Mouse (Mus musculus): ENCODE data around the gene Vmn2r121.

- no peak for TF ChIP-seq CTCF (IDR thresholded peaks at IDR 0.05; ENCODE audit: borderline replicate concordance, extremely low read depth, insufficient read depth, insufficient read length)
- TF ChIP-seq POLR2A (IDR thresholded peaks at IDR 0.05; ENCODE audit: borderline replicate concordance, extremely low read depth, insufficient read depth, insufficient read length, poor library complexity, severe bottlenecking): no peak
These were observed at the start of gene Vmn2r121 for GRCm38 (mm10) chrX:124135852-124136251.
